Mouse (Mus musculus) erythroid progenitor cell, adult 5-6 weeks (primary cell): ENCODE data around the gene Plxnb3. TPM values are rescaled to one million over a fixed set of nuclear protein-coding genes. Genes with fewer than 3 reads are reported as not detected.
A peak's percentile ranks its signal among the peaks of the same experiment; 100 is the strongest.
"Not testable (repeated sequence)": the region's sequence is repeated elsewhere in the genome, so short reads cannot be mapped to it uniquely, and the experiment has no call there.

Experiments
- ATAC-seq: replicated peaks from 2 replicates; pipeline ENCODE4 v1.8.0; 2016; ENCODE audit warnings: moderate number of reproducible peaks, mild to moderate bottlenecking, moderate TSS enrichment, inconsistent platforms; ENCODE audit not compliant: poor library complexity, low FRiP score, severe bottlenecking
- total RNA-seq, 2 experiments: library from RNA; stranded (forward) in 1 of 2; stranded (reverse) in 1 of 2; fragments of 150-400 nt in 1 of 2; fragments of 186-747, 209-891 nt in 1 of 2; gene quantifications; 2 replicates each; pipeline versions ENCODE4 v1.2.3 to v1.2.4; 2015 to 2017; ENCODE audit warnings: low replicate concordance in 2 of 2

Gene Plxnb3
- not detected in 2 replicates for total RNA-seq (2015; ENCODE audit: low replicate concordance)
- not detected in 2 replicates for total RNA-seq (2017; ENCODE audit: low replicate concordance)

GRCm38 (mm10) chrX:73756334-73757140 lies at the start of gene Plxnb3:
Gene Plxnb3, plus strand, starts transcription at chrX:73757090.
- ATAC-seq = no peak

- ATAC-seq = peak; percentile 44
Measured at GRCm38 (mm10) chrX:73715476-73716108, 41.3 kb upstream of the Plxnb3 start.

- peak; percentile 88 for ATAC-seq
Measured at GRCm38 (mm10) chrX:73716109-73716661, 40.7 kb upstream of the Plxnb3 start, which contains the start of the genes Bcap31 and Abcd1. Gene Bcap31, minus strand, starts transcription at chrX:73716175. Gene Abcd1, plus strand, starts transcription at chrX:73716597.

GRCm38 (mm10) chrX:73716709-73717545 lies 40.0 kb upstream of the Plxnb3 start:
- peak; percentile 28 for ATAC-seq

GRCm38 (mm10) chrX:73717667-73718066 lies 39.2 kb upstream of the Plxnb3 start:
- ATAC-seq = no peak

GRCm38 (mm10) chrX:73718271-73718670 lies 38.6 kb upstream of the Plxnb3 start:
- no peak for ATAC-seq

GRCm38 (mm10) chrX:73718686-73719362 lies 38.1 kb upstream of the Plxnb3 start:
- no peak for ATAC-seq

GRCm38 (mm10) chrX:73730908-73731307 lies 26.0 kb upstream of the Plxnb3 start:
- no peak for ATAC-seq

- no peak for ATAC-seq
Measured at GRCm38 (mm10) chrX:73738155-73738554, 18.7 kb upstream of the Plxnb3 start.

GRCm38 (mm10) chrX:73739151-73739550 lies 17.7 kb upstream of the Plxnb3 start:
- ATAC-seq = no peak

- not testable (repeated sequence) for ATAC-seq
Measured at GRCm38 (mm10) chrX:73739841-73740240, 17.0 kb upstream of the Plxnb3 start.

GRCm38 (mm10) chrX:73744774-73745481 lies 12.0 kb upstream of the Plxnb3 start:
- no peak for ATAC-seq

GRCm38 (mm10) chrX:73748977-73749376 lies 7.9 kb upstream of the Plxnb3 start:
- no peak for ATAC-seq

GRCm38 (mm10) chrX:73758611-73759290 lies 1.9 kb downstream of the Plxnb3 start:
- no peak for ATAC-seq

- ATAC-seq = no peak
Measured at GRCm38 (mm10) chrX:73765311-73765710, 8.4 kb downstream of the Plxnb3 start.

GRCm38 (mm10) chrX:73767267-73767666 lies 10.4 kb downstream of the Plxnb3 start:
- ATAC-seq = no peak

GRCm38 (mm10) chrX:73774168-73774760 lies 17.4 kb downstream of the Plxnb3 start, which contains the start of gene Srpk3:
Gene Srpk3, plus strand, starts transcription at chrX:73774405.
- ATAC-seq = no peak
